Mouse (Mus musculus) limb, embryonic 13.5 days (tissue): ENCODE results near the gene Xpr1. TPM values are rescaled to one million over a fixed set of nuclear protein-coding genes. Genes with fewer than 3 reads are reported as not detected.

Experiments
- ATAC-seq: fragments of 200-750 bp; cut with Nextera tagmentation; 2 replicates; pipeline ENCODE4 v1.8.0; 2017; ENCODE audit warnings: low read depth, moderate number of reproducible peaks, moderate TSS enrichment; ENCODE audit not compliant: low FRiP score
- H3K27ac ChIP-seq: fragments of 300-500 bp; sonication (generic); 2 replicates; pipeline ENCODE4 v1.5.1; 2015; ENCODE audit warnings: inconsistent platforms, mild to moderate bottlenecking, moderate library complexity
- H3K27me3 ChIP-seq: fragments of 300-500 bp; sonication (generic); 2 replicates; pipeline ENCODE4 v1.6.1; 2015; ENCODE audit warnings: mild to moderate bottlenecking, inconsistent platforms
- H3K36me3 ChIP-seq: fragments of 300-500 bp; sonication (generic); 2 replicates; pipeline ENCODE4 v1.6.1; 2015; ENCODE audit warnings: inconsistent platforms, mild to moderate bottlenecking, moderate library complexity
- H3K4me1 ChIP-seq: fragments of 300-500 bp; sonication (generic); 2 replicates; pipeline ENCODE4 v1.6.1; 2015; ENCODE audit warnings: inconsistent platforms
- H3K4me2 ChIP-seq: fragments of 300-500 bp; sonication (generic); replicated peaks from 2 replicates; pipeline ENCODE4 v1.6.1; 2015; ENCODE audit warnings: inconsistent platforms, mild to moderate bottlenecking, moderate library complexity
- H3K4me3 ChIP-seq: fragments of 300-500 bp; sonication (generic); 2 replicates; pipeline ENCODE4 v1.5.1; 2015; ENCODE audit warnings: moderate library complexity, mild to moderate bottlenecking, inconsistent platforms
- H3K9ac ChIP-seq: fragments of 300-500 bp; sonication (generic); 2 replicates; pipeline ENCODE4 v1.6.1; 2015; ENCODE audit warnings: mild to moderate bottlenecking, inconsistent platforms
- H3K9me3 ChIP-seq: fragments of 300-500 bp; sonication (generic); 2 replicates; pipeline ENCODE4 v1.6.1; 2016; ENCODE audit warnings: inconsistent platforms
- WGBS: fragments of 180-500 bp; shearing (Covaris S2); methylation state at CpG from one replicate; pipeline ENCODE4 v1.1.7; 2015; 5-methylcytosine and 5-hydroxymethylcytosine counted together
- polyA plus RNA-seq: library from polyadenylated mRNA; unstranded; fragments of >200 nt; fragmentation: Nextera tagmentation; extraction: Ambion mirVana; gene quantifications from 2 replicates; pipeline ENCODE4 v1.2.1, GENCODE M21; 2015

The Xpr1 gene
- polyA plus RNA-seq, 1 experiment from 2014 or later: 8.8 TPM

- 69% methylated on average over 4 of the region's 4 CpGs for WGBS
- H3K27ac ChIP-seq: no peak overlapping the region
These were observed 64.1 kb downstream of the Xpr1 start for GRCm38 (mm10) chr1:155353096-155353495.

GRCm38 (mm10) chr1:155351527-155351926 lies 65.7 kb downstream of the Xpr1 start:
- H3K27me3 ChIP-seq: no peaks in the 10 kb centered on the region
- no peak overlapping the region for H3K27ac ChIP-seq
- H3K4me3 ChIP-seq: no peak overlapping the region
- no peaks in the 10 kb centered on the region for H3K4me1 ChIP-seq
- no peak for ATAC-seq
- no peak overlapping the region for H3K4me2 ChIP-seq
- H3K36me3 ChIP-seq: no peaks in the 10 kb centered on the region
- no peaks in the 10 kb centered on the region for H3K9me3 ChIP-seq
- WGBS: 88% methylated on average over 4 of the region's 4 CpGs
- no peak overlapping the region for H3K9ac ChIP-seq

More at GRCm38 (mm10) chr1:155353096-155353495, 64.1 kb downstream of the Xpr1 start:
- Histone ChIP-seq H3K4me2 (no peak overlapping the region), H3K4me3 (no peak overlapping the region), H3K9ac (no peak overlapping the region), H3K4me1 (no peaks in the 10 kb centered on the region), H3K27me3 (no peaks in the 10 kb centered on the region), H3K9me3 (no peaks in the 10 kb centered on the region), H3K36me3 (no peaks in the 10 kb centered on the region)
- no peak for ATAC-seq

GRCm38 (mm10) chr1:155348491-155348890 lies 68.7 kb downstream of the Xpr1 start:
- ATAC-seq: no peak
- Histone ChIP-seq H3K4me2 (no peak overlapping the region), H3K27me3 (no peaks in the 10 kb centered on the region), H3K9me3 (no peaks in the 10 kb centered on the region), H3K36me3 (no peaks in the 10 kb centered on the region), H3K4me3 (no peak overlapping the region), H3K4me1 (no peaks in the 10 kb centered on the region), H3K27ac (no peak overlapping the region), H3K9ac (no peak overlapping the region)
- WGBS: 86% methylated on average over 3 of the region's 3 CpGs

- H3K27ac ChIP-seq: no peak overlapping the region
- H3K9ac ChIP-seq: no peak overlapping the region
- 89% methylated on average over 4 of the region's 4 CpGs for WGBS
- H3K4me3 ChIP-seq: no peak overlapping the region
- no peak overlapping the region for H3K4me2 ChIP-seq
- ATAC-seq: no peak
- no peaks in the 10 kb centered on the region for H3K9me3 ChIP-seq
- no peaks in the 10 kb centered on the region for H3K27me3 ChIP-seq
- no peaks in the 10 kb centered on the region for H3K36me3 ChIP-seq
- no peaks in the 10 kb centered on the region for H3K4me1 ChIP-seq
These were observed 69.9 kb downstream of the Xpr1 start for GRCm38 (mm10) chr1:155347339-155347738.

GRCm38 (mm10) chr1:155344019-155344418 lies 73.2 kb downstream of the Xpr1 start:
- ATAC-seq: no peak
- no peaks in the 10 kb centered on the region for H3K36me3 ChIP-seq
- H3K4me3 ChIP-seq: no peak overlapping the region
- no peaks in the 10 kb centered on the region for H3K9me3 ChIP-seq
- H3K4me1 ChIP-seq: no peaks in the 10 kb centered on the region
- no peak overlapping the region for H3K9ac ChIP-seq
- 76% methylated on average over 2 of the region's 2 CpGs for WGBS
- no peak overlapping the region for H3K4me2 ChIP-seq
- H3K27me3 ChIP-seq: no peaks in the 10 kb centered on the region
- H3K27ac ChIP-seq: no peak overlapping the region

- no peak overlapping the region for H3K9ac ChIP-seq
- H3K4me3 ChIP-seq: no peak overlapping the region
- no peaks in the 10 kb centered on the region for H3K4me1 ChIP-seq
- H3K9me3 ChIP-seq: no peaks in the 10 kb centered on the region
- no peak for ATAC-seq
- WGBS: 61% methylated on average over 2 of the region's 2 CpGs
- H3K36me3 ChIP-seq: no peaks in the 10 kb centered on the region
- H3K4me2 ChIP-seq: no peak overlapping the region
- no peaks in the 10 kb centered on the region for H3K27me3 ChIP-seq
- H3K27ac ChIP-seq: no peak overlapping the region
These were observed 77.6 kb downstream of the Xpr1 start for GRCm38 (mm10) chr1:155339622-155340021.

GRCm38 (mm10) chr1:155337315-155337714 lies 79.9 kb downstream of the Xpr1 start:
- H3K4me1 ChIP-seq: no peaks in the 10 kb centered on the region
- H3K27ac ChIP-seq: no peak overlapping the region
- no peak overlapping the region for H3K4me3 ChIP-seq
- 91% methylated on average over 4 of the region's 4 CpGs for WGBS
- no peak for ATAC-seq
- H3K36me3 ChIP-seq: no peaks in the 10 kb centered on the region
- H3K9me3 ChIP-seq: no peaks in the 10 kb centered on the region
- H3K4me2 ChIP-seq: no peak overlapping the region
- no peaks in the 10 kb centered on the region for H3K27me3 ChIP-seq
- H3K9ac ChIP-seq: no peak overlapping the region

- 84% methylated on average over 6 of the region's 6 CpGs for WGBS
- no peak overlapping the region for H3K4me3 ChIP-seq
- H3K27me3 ChIP-seq: no peaks in the 10 kb centered on the region
These were observed 81.3 kb downstream of the Xpr1 start for GRCm38 (mm10) chr1:155335963-155336362.

GRCm38 (mm10) chr1:155322183-155322582 lies 95.0 kb downstream of the Xpr1 start:
- no peak overlapping the region for H3K4me3 ChIP-seq
- 0 out of 2 replicates have a peak, but pooled peaks cover 2% of the 10 kb centered on the region for H3K36me3 ChIP-seq
- H3K9me3 ChIP-seq: no peaks in the 10 kb centered on the region
- no peaks in the 10 kb centered on the region for H3K27me3 ChIP-seq
- no peak overlapping the region for H3K9ac ChIP-seq
- H3K27ac ChIP-seq: no peak overlapping the region
- ATAC-seq: no peak
- WGBS: 69% methylated on average over 1 of the region's 1 CpGs
- no peak overlapping the region for H3K4me2 ChIP-seq
- H3K4me1 ChIP-seq: no peaks in the 10 kb centered on the region

More at GRCm38 (mm10) chr1:155335963-155336362, 81.3 kb downstream of the Xpr1 start:
- no peaks in the 10 kb centered on the region for H3K4me1 ChIP-seq
- no peak overlapping the region for H3K27ac ChIP-seq
- H3K36me3 ChIP-seq: peaks cover 3% of the 10 kb centered on the region; the same call in 1 of the 2 replicates
- no peaks in the 10 kb centered on the region for H3K9me3 ChIP-seq
- H3K9ac ChIP-seq: no peak overlapping the region
- no peak for ATAC-seq
- no peak overlapping the region for H3K4me2 ChIP-seq

GRCm38 (mm10) chr1:155320091-155320833 lies 97.0 kb downstream of the Xpr1 start:
- Histone ChIP-seq H3K27me3 (no peaks in the 10 kb centered on the region), H3K9ac (no peak overlapping the region), H3K4me1 (no peaks in the 10 kb centered on the region), H3K4me3 (no peak overlapping the region), H3K27ac (no peak overlapping the region), H3K36me3 (no peaks in the 10 kb centered on the region), H3K4me2 (no peak overlapping the region), H3K9me3 (no peaks in the 10 kb centered on the region)
- WGBS: 77% methylated on average over 7 of the region's 7 CpGs
- no peak for ATAC-seq

- Histone ChIP-seq H3K4me2 (no peak overlapping the region), H3K27ac (no peak overlapping the region), H3K27me3 (no peaks in the 10 kb centered on the region), H3K4me3 (no peak overlapping the region), H3K9me3 (no peaks in the 10 kb centered on the region), H3K9ac (no peak overlapping the region), H3K36me3 (no peaks in the 10 kb centered on the region), H3K4me1 (no peaks in the 10 kb centered on the region)
- no peak for ATAC-seq
- WGBS: 86% methylated on average over 4 of the region's 4 CpGs
These were observed 97.7 kb downstream of the Xpr1 start for GRCm38 (mm10) chr1:155319513-155319912.

GRCm38 (mm10) chr1:155311672-155312071 lies 105.5 kb downstream of the Xpr1 start:
- WGBS: 58% methylated on average over 3 of the region's 3 CpGs
- H3K36me3 ChIP-seq: peaks cover 4% of the 10 kb centered on the region
- H3K27ac ChIP-seq: no peak overlapping the region
- no peak overlapping the region for H3K4me3 ChIP-seq
- no peak overlapping the region for H3K9ac ChIP-seq
- H3K27me3 ChIP-seq: no peaks in the 10 kb centered on the region
- no peak for ATAC-seq
- H3K4me2 ChIP-seq: no peak overlapping the region
- H3K9me3 ChIP-seq: no peaks in the 10 kb centered on the region
- peaks cover 3% of the 10 kb centered on the region; the same call in 1 of the 2 replicates for H3K4me1 ChIP-seq

- Histone ChIP-seq H3K4me1 (peaks cover 4% of the 10 kb centered on the region; the same call in 1 of the 2 replicates), H3K4me2 (no peak overlapping the region), H3K36me3 (peaks cover 4% of the 10 kb centered on the region; the same call in 1 of the 2 replicates), H3K27ac (no peak overlapping the region), H3K27me3 (no peaks in the 10 kb centered on the region), H3K9ac (no peak overlapping the region), H3K4me3 (no peak overlapping the region), H3K9me3 (no peaks in the 10 kb centered on the region)
- no peak for ATAC-seq
- WGBS: 53% methylated on average over 3 of the region's 3 CpGs
These were observed 110.3 kb downstream of the Xpr1 start for GRCm38 (mm10) chr1:155306879-155307278.
